Mouse (Mus musculus) cerebellum, adult (tissue): ENCODE results near the gene Bik.

ENCODE experiments used
- ATAC-seq: cut with Nextera tagmentation; 2 replicates; pipeline ENCODE4 v1.9.2; 2017; ENCODE audit warnings: mild to moderate bottlenecking, moderate library complexity, mixed read lengths; ENCODE audit not compliant: insufficient number of reproducible peaks, low FRiP score, low TSS enrichment

The Bik gene

GRCm38 (mm10) chr15:83574731-83575351, 48.2 kb downstream of the Bik start:
- ATAC-seq = no peak

- no peak for ATAC-seq
These were observed 48.9 kb downstream of the Bik start for GRCm38 (mm10) chr15:83575543-83575942.

GRCm38 (mm10) chr15:83576651-83577050, 50.0 kb downstream of the Bik start:
- ATAC-seq = no peak

- ATAC-seq = no peak
These were observed 56.3 kb downstream of the Bik start for GRCm38 (mm10) chr15:83582931-83583330.

GRCm38 (mm10) chr15:83583419-83584156, 56.9 kb downstream of the Bik start:
- ATAC-seq = no peak

GRCm38 (mm10) chr15:83584741-83585220, 58.1 kb downstream of the Bik start:
- no peak for ATAC-seq

GRCm38 (mm10) chr15:83590841-83591240, 64.2 kb downstream of the Bik start:
- no peak for ATAC-seq

- no peak for ATAC-seq
These were observed 65.1 kb downstream of the Bik start for GRCm38 (mm10) chr15:83591758-83592157.

GRCm38 (mm10) chr15:83592260-83593188, 65.9 kb downstream of the Bik start:
- no peak for ATAC-seq

- no peak for ATAC-seq
These were observed 66.5 kb downstream of the Bik start for GRCm38 (mm10) chr15:83593189-83593585.

- ATAC-seq = no peak
These were observed 67.2 kb downstream of the Bik start for GRCm38 (mm10) chr15:83593702-83594512.
